Mouse (Mus musculus): Measurements from ENCODE around the gene Wapl.

GRCm38 (mm10) chr14:34626824-34627223, 46.9 kb upstream of the Wapl start:
- no peak for TF ChIP-seq CTCF (IDR thresholded peaks at IDR 0.05; ENCODE audit: insufficient read depth, low read length)
- TF ChIP-seq POLR2A (IDR thresholded peaks at IDR 0.05; ENCODE audit: borderline replicate concordance, extremely low read depth, low read depth, low read length), result no peak
